Mouse (Mus musculus): Measurements from ENCODE around the gene Rab3gap2.

DNA sequence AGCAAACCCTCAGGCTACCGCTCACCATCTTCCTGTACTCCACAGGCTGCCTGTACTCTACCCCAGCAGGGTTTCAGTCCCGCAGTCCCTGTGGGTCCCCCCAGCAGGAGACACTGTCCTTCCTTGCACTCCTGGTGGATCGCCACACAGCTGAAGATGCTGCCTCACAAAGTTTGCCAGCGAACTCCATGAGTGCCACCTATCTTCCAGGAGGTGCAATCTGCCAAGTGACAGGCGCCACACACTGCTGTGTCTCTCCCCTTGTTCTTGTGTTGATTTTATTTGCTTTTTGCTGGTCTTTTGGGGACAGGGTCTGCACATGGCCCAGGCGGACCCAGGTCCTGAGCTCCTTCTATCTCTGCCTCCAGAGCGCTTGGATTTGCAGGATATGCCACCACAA, 92.9 kb downstream of the Rab3gap2 start:
- no peak for TF ChIP-seq POLR2A (IDR thresholded peaks at IDR 0.05; ENCODE audit: borderline replicate concordance, extremely low read depth, insufficient read depth, insufficient read length, poor library complexity, severe bottlenecking)
- no peak for TF ChIP-seq CTCF (IDR thresholded peaks at IDR 0.05; ENCODE audit: borderline replicate concordance, extremely low read depth, insufficient read depth, insufficient read length)

All from brain, embryonic 14.5 days (tissue).